Mouse (Mus musculus): ENCODE data around the gene Gabrr2.

DNA sequence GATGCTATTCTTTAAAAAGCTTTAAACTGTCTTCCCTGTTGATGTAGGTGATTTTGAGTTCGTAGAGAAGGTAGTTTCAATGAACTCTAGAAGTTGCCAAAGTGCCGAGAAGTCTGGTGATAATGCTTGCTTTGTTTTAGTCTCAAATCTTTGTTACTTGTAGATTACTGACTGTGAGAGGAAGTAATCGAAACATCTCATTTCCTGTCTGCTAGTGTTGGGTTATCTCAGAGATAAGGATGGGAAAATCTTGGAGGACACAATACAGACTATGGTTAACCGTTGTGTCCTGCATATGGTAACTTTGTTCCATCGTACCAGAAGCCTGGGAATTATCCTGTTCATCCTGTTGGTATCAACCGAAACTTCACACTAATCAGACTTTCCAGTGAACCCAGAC lies 29.3 kb upstream of the Gabrr2 start:
- no peak for TF ChIP-seq CTCF (IDR thresholded peaks at IDR 0.05; ENCODE audit: low read depth)
- no peak for TF ChIP-seq EP300 (IDR thresholded peaks at IDR 0.05; ENCODE audit: low read depth)

All from liver, postnatal 0 days (tissue).